Mouse (Mus musculus) embryonic facial prominence, embryonic 15.5 days (tissue): Measurements from ENCODE around the gene Dync1li1. TPM values are rescaled to one million over a fixed set of nuclear protein-coding genes. Genes with fewer than 3 reads are reported as not detected.

Experiments used
- ATAC-seq: fragments of 200-750 bp; cut with Nextera tagmentation; 2 replicates; pipeline ENCODE4 v1.8.0; 2017; ENCODE audit warnings: low read depth, moderate TSS enrichment; ENCODE audit not compliant: insufficient number of reproducible peaks, low FRiP score, low TSS enrichment
- H3K27ac ChIP-seq: fragments of 300-500 bp; sonication (generic); replicated peaks from 2 replicates; pipeline ENCODE4 v1.5.1; 2015; ENCODE audit warnings: mild to moderate bottlenecking, inconsistent platforms
- H3K27me3 ChIP-seq: fragments of 300-500 bp; sonication (generic); 2 replicates; pipeline ENCODE4 v1.6.1; 2015; ENCODE audit warnings: inconsistent platforms
- H3K36me3 ChIP-seq: fragments of 300-500 bp; sonication (generic); 2 replicates; pipeline ENCODE4 v1.6.1; 2015; ENCODE audit warnings: mild to moderate bottlenecking, inconsistent platforms
- H3K4me1 ChIP-seq: fragments of 300-500 bp; sonication (generic); 2 replicates; pipeline ENCODE4 v1.6.1; 2015; ENCODE audit warnings: inconsistent platforms
- H3K4me2 ChIP-seq: fragments of 300-500 bp; sonication (generic); replicated peaks from 2 replicates; pipeline ENCODE4 v1.6.1; 2015; ENCODE audit warnings: mild to moderate bottlenecking, inconsistent platforms
- H3K4me3 ChIP-seq: fragments of 300-500 bp; sonication (generic); replicated peaks from 2 replicates; pipeline ENCODE4 v1.5.1; 2015; ENCODE audit warnings: mild to moderate bottlenecking, inconsistent platforms
- H3K9ac ChIP-seq: fragments of 300-500 bp; sonication (generic); 2 replicates; pipeline ENCODE4 v1.6.1; 2015; ENCODE audit warnings: inconsistent platforms
- H3K9me3 ChIP-seq: fragments of 300-500 bp; sonication (generic); replicated peaks from 2 replicates; pipeline ENCODE4 v1.6.1; 2016; ENCODE audit warnings: inconsistent platforms
- WGBS: fragments of 180-500 bp; shearing (Covaris S2); methylation state at CpG from one replicate; pipeline ENCODE4 v1.1.7; 2015; 5-methylcytosine and 5-hydroxymethylcytosine counted together
- polyA plus RNA-seq: library from polyadenylated mRNA; unstranded; fragments of >200 nt; fragmentation: Nextera tagmentation; extraction: Ambion mirVana; gene quantifications from 2 replicates; pipeline ENCODE4 v1.2.1, GENCODE M21; 2015

Dync1li1 gene
- polyA plus RNA-seq, 1 experiment from 2014 or later, result 64.7 TPM

- ATAC-seq, result no peak
- Histone ChIP-seq H3K4me2 (peak overlapping the region; percentile 73), H3K27me3 (no peaks in the 10 kb centered on the region), H3K27ac (peak overlapping the region; percentile 82; the same call in 1 of the 2 replicates), H3K9me3 (no peaks in the 10 kb centered on the region), H3K9ac (no peak overlapping the region), H3K36me3 (peaks cover 41% of the 10 kb centered on the region), H3K4me1 (peaks cover 10% of the 10 kb centered on the region; the same call in 1 of the 2 replicates), H3K4me3 (peak overlapping the region; percentile 60; the same call in 1 of the 2 replicates)
- WGBS, result 76% methylated on average over 9 of the region's 9 CpGs
These were observed 63.7 kb downstream of the Dync1li1 start for GRCm38 (mm10) chr9:114752311-114752710.

- WGBS, result 4% methylated on average over 36 of the region's 36 CpGs
- peak overlapping the region; percentile 82 for H3K27ac ChIP-seq
- peak overlapping the region; percentile 60 for H3K4me3 ChIP-seq
- H3K4me2 ChIP-seq, result peak overlapping the region; percentile 73
- peaks cover 10% of the 10 kb centered on the region; the same call in 1 of the 2 replicates for H3K4me1 ChIP-seq
- H3K36me3 ChIP-seq, result peaks cover 34% of the 10 kb centered on the region
- no peaks in the 10 kb centered on the region for H3K27me3 ChIP-seq
- H3K9ac ChIP-seq, result peak overlapping the region; percentile 50
- ATAC-seq, result peak; percentile 85
- no peaks in the 10 kb centered on the region for H3K9me3 ChIP-seq
These were observed 64.4 kb downstream of the Dync1li1 start for GRCm38 (mm10) chr9:114752863-114753484.

GRCm38 (mm10) chr9:114758272-114758671, 69.7 kb downstream of the Dync1li1 start:
- peaks cover 2% of the 10 kb centered on the region; the same call in 1 of the 2 replicates for H3K4me1 ChIP-seq
- no peak overlapping the region for H3K27ac ChIP-seq
- no peak overlapping the region for H3K4me2 ChIP-seq
- no peak overlapping the region for H3K9ac ChIP-seq
- H3K9me3 ChIP-seq, result no peaks in the 10 kb centered on the region
- H3K36me3 ChIP-seq, result peaks cover 55% of the 10 kb centered on the region
- H3K4me3 ChIP-seq, result no peak overlapping the region
- no peak for ATAC-seq
- WGBS, result 77% methylated on average over 7 of the region's 7 CpGs
- H3K27me3 ChIP-seq, result no peaks in the 10 kb centered on the region

- peaks cover 55% of the 10 kb centered on the region for H3K36me3 ChIP-seq
- H3K4me3 ChIP-seq, result no peak overlapping the region
- no peak overlapping the region for H3K9ac ChIP-seq
- no peak overlapping the region for H3K27ac ChIP-seq
- H3K9me3 ChIP-seq, result no peaks in the 10 kb centered on the region
- no peaks in the 10 kb centered on the region for H3K4me1 ChIP-seq
- no peak for ATAC-seq
- 77% methylated on average over 5 of the region's 5 CpGs for WGBS
- no peak overlapping the region for H3K4me2 ChIP-seq
- H3K27me3 ChIP-seq, result no peaks in the 10 kb centered on the region
These were observed 70.2 kb downstream of the Dync1li1 start for GRCm38 (mm10) chr9:114758801-114759200.

GRCm38 (mm10) chr9:114759886-114760285, 71.3 kb downstream of the Dync1li1 start:
- H3K36me3 ChIP-seq, result peaks cover 54% of the 10 kb centered on the region
- no peaks in the 10 kb centered on the region for H3K4me1 ChIP-seq
- no peaks in the 10 kb centered on the region for H3K9me3 ChIP-seq
- no peak overlapping the region for H3K4me3 ChIP-seq
- no peak overlapping the region for H3K4me2 ChIP-seq
- H3K27me3 ChIP-seq, result no peaks in the 10 kb centered on the region
- no peak overlapping the region for H3K27ac ChIP-seq
- no peak for ATAC-seq
- no peak overlapping the region for H3K9ac ChIP-seq
- 83% methylated on average over 4 of the region's 4 CpGs for WGBS

GRCm38 (mm10) chr9:114760353-114760752, 71.8 kb downstream of the Dync1li1 start:
- 82% methylated on average over 5 of the region's 5 CpGs for WGBS
- H3K27ac ChIP-seq, result no peak overlapping the region

GRCm38 (mm10) chr9:114761848-114762247, 73.3 kb downstream of the Dync1li1 start:
- no peak overlapping the region for H3K9ac ChIP-seq
- no peak for ATAC-seq
- WGBS, result 71% methylated on average over 11 of the region's 11 CpGs
- no peaks in the 10 kb centered on the region for H3K27me3 ChIP-seq
- H3K36me3 ChIP-seq, result peaks cover 40% of the 10 kb centered on the region
- no peak overlapping the region for H3K27ac ChIP-seq
- H3K4me1 ChIP-seq, result peaks cover 6% of the 10 kb centered on the region
- no peak overlapping the region for H3K4me2 ChIP-seq
- no peak overlapping the region for H3K4me3 ChIP-seq
- H3K9me3 ChIP-seq, result no peaks in the 10 kb centered on the region

More at GRCm38 (mm10) chr9:114760353-114760752, 71.8 kb downstream of the Dync1li1 start:
- Histone ChIP-seq H3K36me3 (peaks cover 50% of the 10 kb centered on the region), H3K4me1 (no peaks in the 10 kb centered on the region), H3K4me2 (no peak overlapping the region), H3K4me3 (no peak overlapping the region), H3K9me3 (no peaks in the 10 kb centered on the region), H3K9ac (no peak overlapping the region), H3K27me3 (no peaks in the 10 kb centered on the region)
- no peak for ATAC-seq

- ATAC-seq, result no peak
- no peaks in the 10 kb centered on the region for H3K9me3 ChIP-seq
- H3K4me3 ChIP-seq, result no peak overlapping the region
- H3K4me1 ChIP-seq, result peaks cover 19% of the 10 kb centered on the region
- 59% methylated on average over 13 of the region's 13 CpGs for WGBS
- H3K4me2 ChIP-seq, result no peak overlapping the region
- peaks cover 36% of the 10 kb centered on the region for H3K36me3 ChIP-seq
- no peak overlapping the region for H3K27ac ChIP-seq
- no peak overlapping the region for H3K9ac ChIP-seq
- H3K27me3 ChIP-seq, result no peaks in the 10 kb centered on the region
These were observed 74.8 kb downstream of the Dync1li1 start for GRCm38 (mm10) chr9:114763341-114763740.

- Histone ChIP-seq H3K27ac (peak overlapping the region; percentile 87), H3K9me3 (no peaks in the 10 kb centered on the region), H3K9ac (no peak overlapping the region), H3K27me3 (no peaks in the 10 kb centered on the region), H3K4me3 (no peak overlapping the region), H3K36me3 (peaks cover 13% of the 10 kb centered on the region), H3K4me1 (peaks cover 19% of the 10 kb centered on the region), H3K4me2 (0 out of 2 replicates have a peak overlapping the region, but pooled peaks have one; percentile 8)
- WGBS, result 29% methylated on average over 13 of the region's 13 CpGs
- peak; percentile 69 for ATAC-seq
These were observed 78.4 kb downstream of the Dync1li1 start for GRCm38 (mm10) chr9:114767030-114767429.

GRCm38 (mm10) chr9:114767507-114767906, 78.9 kb downstream of the Dync1li1 start:
- WGBS, result 47% methylated on average over 2 of the region's 2 CpGs
- H3K4me2 ChIP-seq, result no peak overlapping the region
- peak; percentile 49; the same call in 1 of the 2 replicates for ATAC-seq
- peak overlapping the region; percentile 87 for H3K27ac ChIP-seq
- no peaks in the 10 kb centered on the region for H3K9me3 ChIP-seq
- H3K27me3 ChIP-seq, result no peaks in the 10 kb centered on the region
- H3K9ac ChIP-seq, result no peak overlapping the region
- H3K4me1 ChIP-seq, result peaks cover 19% of the 10 kb centered on the region
- no peak overlapping the region for H3K4me3 ChIP-seq
- H3K36me3 ChIP-seq, result peaks cover 13% of the 10 kb centered on the region

GRCm38 (mm10) chr9:114768066-114768465, 79.5 kb downstream of the Dync1li1 start:
- peaks cover 12% of the 10 kb centered on the region for H3K36me3 ChIP-seq
- H3K4me2 ChIP-seq, result no peak overlapping the region
- H3K4me3 ChIP-seq, result no peak overlapping the region
- 44% methylated on average over 10 of the region's 10 CpGs for WGBS
- H3K4me1 ChIP-seq, result peaks cover 19% of the 10 kb centered on the region
- H3K27ac ChIP-seq, result peak overlapping the region; percentile 87
- H3K27me3 ChIP-seq, result no peaks in the 10 kb centered on the region
- no peak overlapping the region for H3K9ac ChIP-seq
- no peaks in the 10 kb centered on the region for H3K9me3 ChIP-seq
- ATAC-seq, result no peak

GRCm38 (mm10) chr9:114770224-114770623, 81.6 kb downstream of the Dync1li1 start:
- Histone ChIP-seq H3K36me3 (peaks cover 12% of the 10 kb centered on the region), H3K4me3 (no peak overlapping the region), H3K27ac (no peak overlapping the region), H3K4me1 (peaks cover 30% of the 10 kb centered on the region), H3K4me2 (no peak overlapping the region), H3K9ac (no peak overlapping the region), H3K27me3 (no peaks in the 10 kb centered on the region), H3K9me3 (no peaks in the 10 kb centered on the region)
- ATAC-seq, result no peak
- 75% methylated on average over 4 of the region's 4 CpGs for WGBS
